Mouse (Mus musculus) lung, embryonic 15.5 days (tissue): ENCODE measurements around the gene Krtap5-4. TPM values are rescaled to one million over a fixed set of nuclear protein-coding genes. Genes with fewer than 3 reads are reported as not detected.
A peak's percentile ranks its signal among the peaks of the same experiment; 100 is the strongest.
"Not testable (repeated sequence)": the region's sequence is repeated elsewhere in the genome, so short reads cannot be mapped to it uniquely, and the experiment has no call there.

Experiments used
- ATAC-seq: fragments of 200-750 bp; cut with Nextera tagmentation; 2 replicates; pipeline ENCODE4 v1.8.0; 2017; ENCODE audit warnings: moderate number of reproducible peaks, borderline replicate concordance; ENCODE audit not compliant: low FRiP score, low TSS enrichment; ENCODE audit errors: extremely low read depth
- H3K27ac ChIP-seq: fragments of 300-500 bp; sonication (generic); 2 replicates; pipeline ENCODE4 v1.5.1; 2015; ENCODE audit warnings: moderate library complexity, mild to moderate bottlenecking, inconsistent platforms
- H3K27me3 ChIP-seq: fragments of 300-500 bp; sonication (generic); 2 replicates; pipeline ENCODE4 v1.6.1; 2015; ENCODE audit warnings: inconsistent platforms
- H3K36me3 ChIP-seq: fragments of 300-500 bp; sonication (generic); 2 replicates; pipeline ENCODE4 v1.6.1; 2015; ENCODE audit warnings: inconsistent platforms
- H3K4me1 ChIP-seq: fragments of 300-500 bp; sonication (generic); 2 replicates; pipeline ENCODE4 v1.6.1; 2015; ENCODE audit warnings: inconsistent platforms
- H3K4me2 ChIP-seq: fragments of 300-500 bp; sonication (generic); 2 replicates; pipeline ENCODE4 v1.6.1; 2015; ENCODE audit warnings: inconsistent platforms, mild to moderate bottlenecking, moderate library complexity
- H3K4me3 ChIP-seq: fragments of 300-500 bp; sonication (generic); 2 replicates; pipeline ENCODE4 v1.5.1; 2015; ENCODE audit warnings: mild to moderate bottlenecking, inconsistent platforms
- H3K9ac ChIP-seq: fragments of 300-500 bp; sonication (generic); 2 replicates; pipeline ENCODE4 v1.6.1; 2015; ENCODE audit warnings: inconsistent platforms
- H3K9me3 ChIP-seq: fragments of 300-500 bp; sonication (generic); 2 replicates; pipeline ENCODE4 v1.6.1; 2016; ENCODE audit warnings: inconsistent platforms
- WGBS: fragments of 180-500 bp; shearing (Covaris S2); methylation state at CpG from one replicate; pipeline ENCODE4 v1.1.7; 2015; 5-methylcytosine and 5-hydroxymethylcytosine counted together
- polyA plus RNA-seq: library from polyadenylated mRNA; unstranded; fragments of >200 nt; fragmentation: Nextera tagmentation; extraction: Ambion mirVana; gene quantifications from 2 replicates; pipeline ENCODE4 v1.2.1, GENCODE M21; 2015

The Krtap5-4 gene
- polyA plus RNA-seq, 1 experiment from 2014 or later, result not detected

GRCm38 (mm10) chr7:142295418-142295817 is 7.9 kb upstream of the Krtap5-4 start:
- no peak overlapping the region for H3K4me3 ChIP-seq
- H3K9me3 ChIP-seq, result no peaks in the 10 kb centered on the region
- H3K4me2 ChIP-seq, result no peak overlapping the region
- no peaks in the 10 kb centered on the region for H3K36me3 ChIP-seq
- no peak for ATAC-seq
- no peaks in the 10 kb centered on the region for H3K27me3 ChIP-seq
- H3K4me1 ChIP-seq, result no peaks in the 10 kb centered on the region
- H3K27ac ChIP-seq, result no peak overlapping the region
- H3K9ac ChIP-seq, result no peak overlapping the region

- not testable (repeated sequence) for H3K4me3 ChIP-seq, H3K27me3 ChIP-seq, H3K27ac ChIP-seq, ATAC-seq, H3K9me3 ChIP-seq, H3K36me3 ChIP-seq, H3K9ac ChIP-seq, H3K4me1 ChIP-seq, H3K4me2 ChIP-seq
- 10% methylated on average over 4 of the region's 4 CpGs for WGBS
These were observed 7.2 kb upstream of the Krtap5-4 start for GRCm38 (mm10) chr7:142296108-142296507.

- H3K36me3 ChIP-seq, H3K4me2 ChIP-seq, H3K4me3 ChIP-seq, H3K9me3 ChIP-seq, H3K27me3 ChIP-seq, H3K27ac ChIP-seq, ATAC-seq, H3K9ac ChIP-seq, H3K4me1 ChIP-seq: not testable (repeated sequence)
These were observed 6.3 kb upstream of the Krtap5-4 start, which contains the start of gene Krtap5-1 for GRCm38 (mm10) chr7:142297018-142297417. Krtap5-1 (minus strand) TSS chr7:142297118.

GRCm38 (mm10) chr7:142303929-142304328 is 580 bp downstream of the Krtap5-4 start:
- not testable (repeated sequence) for H3K36me3 ChIP-seq, H3K9ac ChIP-seq, H3K27ac ChIP-seq, H3K9me3 ChIP-seq, H3K4me3 ChIP-seq, H3K27me3 ChIP-seq, H3K4me1 ChIP-seq, H3K4me2 ChIP-seq, ATAC-seq
- 81% methylated on average over 1 of the region's 1 CpGs for WGBS

GRCm38 (mm10) chr7:142314600-142315285 is 11.4 kb downstream of the Krtap5-4 start:
- H3K4me1 ChIP-seq, result peaks cover 7% of the 10 kb centered on the region
- no peak overlapping the region for H3K27ac ChIP-seq
- no peaks in the 10 kb centered on the region for H3K27me3 ChIP-seq
- H3K4me2 ChIP-seq, result no peak overlapping the region
- 44% methylated on average over 5 of the region's 5 CpGs for WGBS
- H3K9me3 ChIP-seq, result no peaks in the 10 kb centered on the region
- no peak overlapping the region for H3K9ac ChIP-seq
- no peak for ATAC-seq
- H3K36me3 ChIP-seq, result no peaks in the 10 kb centered on the region
- H3K4me3 ChIP-seq, result no peak overlapping the region

GRCm38 (mm10) chr7:142316558-142316957 is 13.2 kb downstream of the Krtap5-4 start:
- H3K27me3 ChIP-seq, result no peaks in the 10 kb centered on the region
- H3K4me1 ChIP-seq, result peaks cover 7% of the 10 kb centered on the region
- H3K4me3 ChIP-seq, result no peak overlapping the region
- no peaks in the 10 kb centered on the region for H3K36me3 ChIP-seq
- H3K9ac ChIP-seq, result no peak overlapping the region
- 25% methylated on average over 6 of the region's 6 CpGs for WGBS
- no peak overlapping the region for H3K27ac ChIP-seq
- peak; percentile 37; the same call in 1 of the 2 replicates for ATAC-seq
- no peak overlapping the region for H3K4me2 ChIP-seq
- no peaks in the 10 kb centered on the region for H3K9me3 ChIP-seq

GRCm38 (mm10) chr7:142317216-142317615 is 13.9 kb downstream of the Krtap5-4 start:
- 60% methylated on average over 5 of the region's 5 CpGs for WGBS
- Histone ChIP-seq H3K9ac (no peak overlapping the region), H3K27me3 (no peaks in the 10 kb centered on the region), H3K4me1 (peaks cover 7% of the 10 kb centered on the region), H3K36me3 (no peaks in the 10 kb centered on the region), H3K4me3 (no peak overlapping the region), H3K4me2 (no peak overlapping the region), H3K9me3 (no peaks in the 10 kb centered on the region), H3K27ac (no peak overlapping the region)
- no peak for ATAC-seq

GRCm38 (mm10) chr7:142319124-142319523 is 15.8 kb downstream of the Krtap5-4 start:
- Histone ChIP-seq H3K9me3 (no peaks in the 10 kb centered on the region), H3K27ac (no peak overlapping the region), H3K4me3 (no peak overlapping the region), H3K36me3 (no peaks in the 10 kb centered on the region), H3K4me1 (peaks cover 12% of the 10 kb centered on the region), H3K9ac (no peak overlapping the region), H3K4me2 (no peak overlapping the region), H3K27me3 (no peaks in the 10 kb centered on the region)
- WGBS, result 87% methylated on average over 11 of the region's 11 CpGs
- ATAC-seq, result no peak

- no peak overlapping the region for H3K9ac ChIP-seq
- H3K27ac ChIP-seq, result no peak overlapping the region
- H3K4me2 ChIP-seq, result no peak overlapping the region
- no peaks in the 10 kb centered on the region for H3K36me3 ChIP-seq
- no peaks in the 10 kb centered on the region for H3K9me3 ChIP-seq
- 19% methylated on average over 2 of the region's 2 CpGs for WGBS
- H3K4me1 ChIP-seq, result peaks cover 13% of the 10 kb centered on the region
- no peaks in the 10 kb centered on the region for H3K27me3 ChIP-seq
- H3K4me3 ChIP-seq, result no peak overlapping the region
- ATAC-seq, result no peak
These were observed 17.6 kb downstream of the Krtap5-4 start for GRCm38 (mm10) chr7:142320906-142321305.

- 66% methylated on average over 6 of the region's 10 CpGs for WGBS
- not testable (repeated sequence) for H3K36me3 ChIP-seq, H3K27me3 ChIP-seq, H3K4me3 ChIP-seq, H3K9me3 ChIP-seq, H3K9ac ChIP-seq, ATAC-seq, H3K4me2 ChIP-seq, H3K27ac ChIP-seq
- peaks cover 20% of the 10 kb centered on the region for H3K4me1 ChIP-seq
These were observed 18.4 kb downstream of the Krtap5-4 start for GRCm38 (mm10) chr7:142321637-142322306.

- no peak for ATAC-seq
- Histone ChIP-seq H3K9ac (no peak overlapping the region), H3K4me3 (no peak overlapping the region), H3K4me1 (peaks cover 22% of the 10 kb centered on the region), H3K27me3 (no peaks in the 10 kb centered on the region), H3K27ac (no peak overlapping the region), H3K36me3 (no peaks in the 10 kb centered on the region), H3K4me2 (no peak overlapping the region), H3K9me3 (no peaks in the 10 kb centered on the region)
- 79% methylated on average over 6 of the region's 6 CpGs for WGBS
These were observed 19.3 kb downstream of the Krtap5-4 start for GRCm38 (mm10) chr7:142322641-142323040.

GRCm38 (mm10) chr7:142323396-142324117 is 20.2 kb downstream of the Krtap5-4 start:
- Histone ChIP-seq H3K36me3 (no peaks in the 10 kb centered on the region), H3K9me3 (no peaks in the 10 kb centered on the region), H3K4me3 (no peak overlapping the region), H3K4me1 (peaks cover 22% of the 10 kb centered on the region), H3K4me2 (no peak overlapping the region), H3K27me3 (no peaks in the 10 kb centered on the region), H3K9ac (no peak overlapping the region), H3K27ac (peak overlapping the region; percentile 33; the same call in 1 of the 2 replicates)
- WGBS, result 51% methylated on average over 12 of the region's 12 CpGs
- no peak for ATAC-seq
